Mouse (Mus musculus) heart, embryonic 13.5 days (tissue): ENCODE data around the gene Garem2. TPM values are rescaled to one million over a fixed set of nuclear protein-coding genes. Genes with fewer than 3 reads are reported as not detected.

Source experiments
- ATAC-seq: fragments of 200-750 bp; cut with Nextera tagmentation; 2 replicates; pipeline ENCODE4 v1.8.0; 2017; ENCODE audit warnings: moderate TSS enrichment; ENCODE audit not compliant: insufficient number of reproducible peaks, low FRiP score, low TSS enrichment; ENCODE audit errors: extremely low read depth
- H3K27ac ChIP-seq: fragments of 300-500 bp; sonication (generic); replicated peaks from 2 replicates; pipeline ENCODE4 v1.5.1; 2015; ENCODE audit warnings: moderate library complexity, mild to moderate bottlenecking, inconsistent platforms
- H3K27me3 ChIP-seq: fragments of 300-500 bp; sonication (generic); replicated peaks from 2 replicates; pipeline ENCODE4 v1.6.1; 2015; ENCODE audit warnings: mild to moderate bottlenecking, inconsistent platforms
- H3K36me3 ChIP-seq: fragments of 300-500 bp; sonication (generic); 2 replicates; pipeline ENCODE4 v1.6.1; 2015; ENCODE audit warnings: mild to moderate bottlenecking, inconsistent platforms
- H3K4me1 ChIP-seq: fragments of 300-500 bp; sonication (generic); 2 replicates; pipeline ENCODE4 v1.6.1; 2015; ENCODE audit warnings: inconsistent platforms
- H3K4me2 ChIP-seq: fragments of 300-500 bp; sonication (generic); 2 replicates; pipeline ENCODE4 v1.6.1; 2015; ENCODE audit warnings: inconsistent platforms, mild to moderate bottlenecking, moderate library complexity
- H3K4me3 ChIP-seq: fragments of 300-500 bp; sonication (generic); 2 replicates; pipeline ENCODE4 v1.5.1; 2015; ENCODE audit warnings: moderate library complexity, mild to moderate bottlenecking, inconsistent platforms
- H3K9ac ChIP-seq: fragments of 300-500 bp; sonication (generic); 2 replicates; pipeline ENCODE4 v1.6.1; 2015; ENCODE audit warnings: inconsistent platforms, mild to moderate bottlenecking, moderate library complexity
- H3K9me3 ChIP-seq: fragments of 300-500 bp; sonication (generic); 2 replicates; pipeline ENCODE4 v1.6.1; 2016; ENCODE audit warnings: inconsistent platforms
- WGBS: fragments of 180-500 bp; shearing (Covaris S2); methylation state at CpG from one replicate; pipeline ENCODE4 v1.1.7; 2015; ENCODE audit warnings: mixed read lengths; 5-methylcytosine and 5-hydroxymethylcytosine counted together
- polyA plus RNA-seq: library from polyadenylated mRNA; unstranded; fragments of >200 nt; fragmentation: Nextera tagmentation; extraction: Ambion mirVana; gene quantifications from 2 replicates; pipeline ENCODE4 v1.2.1, GENCODE M21; 2015

Garem2 gene
- polyA plus RNA-seq, 1 experiment from 2014 or later, result 0.17 TPM

- no peak overlapping the region for H3K9ac ChIP-seq
- H3K36me3 ChIP-seq, result peaks cover 95% of the 10 kb centered on the region
- no peak for ATAC-seq
Measured at GRCm38 (mm10) chr5:30128680-30129079, 23.7 kb downstream of the Garem2 start.

GRCm38 (mm10) chr5:30131246-30131645, 26.3 kb downstream of the Garem2 start:
- Histone ChIP-seq H3K36me3 (peaks cover 95% of the 10 kb centered on the region), H3K4me1 (no peaks in the 10 kb centered on the region), H3K27me3 (no peaks in the 10 kb centered on the region)

More at GRCm38 (mm10) chr5:30128680-30129079, 23.7 kb downstream of the Garem2 start:
- H3K9me3 ChIP-seq, result no peaks in the 10 kb centered on the region
- H3K4me3 ChIP-seq, result no peak overlapping the region
- 91% methylated on average over 6 of the region's 6 CpGs for WGBS
- H3K4me2 ChIP-seq, result no peak overlapping the region
- H3K4me1 ChIP-seq, result no peaks in the 10 kb centered on the region
- no peaks in the 10 kb centered on the region for H3K27me3 ChIP-seq
- no peak overlapping the region for H3K27ac ChIP-seq

GRCm38 (mm10) chr5:30132173-30132572, 27.2 kb downstream of the Garem2 start:
- Histone ChIP-seq H3K4me2 (no peak overlapping the region), H3K9ac (no peak overlapping the region), H3K9me3 (no peaks in the 10 kb centered on the region), H3K27me3 (no peaks in the 10 kb centered on the region), H3K27ac (no peak overlapping the region), H3K4me3 (no peak overlapping the region), H3K4me1 (no peaks in the 10 kb centered on the region), H3K36me3 (peaks cover 92% of the 10 kb centered on the region)
- ATAC-seq, result no peak
- WGBS, result 88% methylated on average over 2 of the region's 2 CpGs

More at GRCm38 (mm10) chr5:30131246-30131645, 26.3 kb downstream of the Garem2 start:
- Histone ChIP-seq H3K27ac (no peak overlapping the region), H3K4me3 (no peak overlapping the region), H3K4me2 (no peak overlapping the region), H3K9ac (no peak overlapping the region), H3K9me3 (no peaks in the 10 kb centered on the region)
- WGBS, result 88% methylated on average over 4 of the region's 4 CpGs
- ATAC-seq, result no peak

- Histone ChIP-seq H3K27ac (no peak overlapping the region), H3K4me3 (no peak overlapping the region), H3K36me3 (peaks cover 92% of the 10 kb centered on the region), H3K9ac (no peak overlapping the region), H3K9me3 (no peaks in the 10 kb centered on the region), H3K27me3 (no peaks in the 10 kb centered on the region), H3K4me2 (no peak overlapping the region), H3K4me1 (no peaks in the 10 kb centered on the region)
- ATAC-seq, result no peak
- 90% methylated on average over 11 of the region's 11 CpGs for WGBS
Measured at GRCm38 (mm10) chr5:30135711-30136231, 30.8 kb downstream of the Garem2 start.

GRCm38 (mm10) chr5:30137271-30137670, 32.3 kb downstream of the Garem2 start:
- WGBS, result 90% methylated on average over 9 of the region's 9 CpGs
- no peaks in the 10 kb centered on the region for H3K4me1 ChIP-seq
- H3K9ac ChIP-seq, result no peak overlapping the region
- no peak for ATAC-seq
- no peaks in the 10 kb centered on the region for H3K9me3 ChIP-seq
- H3K27me3 ChIP-seq, result no peaks in the 10 kb centered on the region
- H3K4me3 ChIP-seq, result no peak overlapping the region
- peaks cover 94% of the 10 kb centered on the region for H3K36me3 ChIP-seq
- H3K27ac ChIP-seq, result no peak overlapping the region
- H3K4me2 ChIP-seq, result no peak overlapping the region

GRCm38 (mm10) chr5:30138193-30138592, 33.2 kb downstream of the Garem2 start:
- H3K36me3 ChIP-seq, result peaks cover 94% of the 10 kb centered on the region
- no peak for ATAC-seq
- WGBS, result 87% methylated on average over 4 of the region's 4 CpGs
- no peak overlapping the region for H3K4me3 ChIP-seq
- no peaks in the 10 kb centered on the region for H3K4me1 ChIP-seq
- no peak overlapping the region for H3K9ac ChIP-seq
- no peaks in the 10 kb centered on the region for H3K27me3 ChIP-seq
- H3K9me3 ChIP-seq, result no peaks in the 10 kb centered on the region
- H3K4me2 ChIP-seq, result no peak overlapping the region
- H3K27ac ChIP-seq, result no peak overlapping the region

GRCm38 (mm10) chr5:30146526-30146925, 41.6 kb downstream of the Garem2 start:
- Histone ChIP-seq H3K4me3 (no peak overlapping the region), H3K27me3 (no peaks in the 10 kb centered on the region), H3K9me3 (no peaks in the 10 kb centered on the region), H3K27ac (no peak overlapping the region), H3K4me1 (peaks cover 15% of the 10 kb centered on the region), H3K9ac (no peak overlapping the region), H3K4me2 (no peak overlapping the region), H3K36me3 (peaks cover 73% of the 10 kb centered on the region)
- WGBS, result 89% methylated on average over 6 of the region's 6 CpGs
- no peak for ATAC-seq

- Histone ChIP-seq H3K4me3 (no peak overlapping the region), H3K27ac (no peak overlapping the region), H3K4me2 (no peak overlapping the region), H3K9me3 (no peaks in the 10 kb centered on the region), H3K36me3 (peaks cover 55% of the 10 kb centered on the region), H3K9ac (no peak overlapping the region), H3K4me1 (peaks cover 26% of the 10 kb centered on the region), H3K27me3 (no peaks in the 10 kb centered on the region)
- WGBS, result 80% methylated on average over 5 of the region's 5 CpGs
- no peak for ATAC-seq
Measured at GRCm38 (mm10) chr5:30148133-30148920, 43.4 kb downstream of the Garem2 start.

GRCm38 (mm10) chr5:30152007-30152406, 47.0 kb downstream of the Garem2 start:
- Histone ChIP-seq H3K27me3 (no peaks in the 10 kb centered on the region), H3K36me3 (peaks cover 22% of the 10 kb centered on the region), H3K27ac (no peak overlapping the region; the same call in 1 of the 2 replicates), H3K9ac (no peak overlapping the region), H3K4me3 (no peak overlapping the region), H3K4me1 (peaks cover 43% of the 10 kb centered on the region), H3K9me3 (no peaks in the 10 kb centered on the region), H3K4me2 (peak overlapping the region; percentile 30; the same call in 1 of the 2 replicates)
- WGBS, result 76% methylated on average over 4 of the region's 4 CpGs
- ATAC-seq, result no peak

GRCm38 (mm10) chr5:30152413-30152812, 47.5 kb downstream of the Garem2 start:
- Histone ChIP-seq H3K9me3 (no peaks in the 10 kb centered on the region), H3K27ac (no peak overlapping the region), H3K4me1 (peaks cover 43% of the 10 kb centered on the region), H3K27me3 (no peaks in the 10 kb centered on the region), H3K9ac (no peak overlapping the region), H3K4me2 (peak overlapping the region; percentile 30; the same call in 1 of the 2 replicates), H3K36me3 (peaks cover 18% of the 10 kb centered on the region), H3K4me3 (no peak overlapping the region)
- ATAC-seq, result no peak
- 75% methylated on average over 1 of the region's 1 CpGs for WGBS

- WGBS, result 88% methylated on average over 2 of the region's 2 CpGs
- no peak for ATAC-seq
- H3K4me2 ChIP-seq, result peak overlapping the region; percentile 85
Measured at GRCm38 (mm10) chr5:30153222-30153621, 48.3 kb downstream of the Garem2 start.

More at GRCm38 (mm10) chr5:30153222-30153621, 48.3 kb downstream of the Garem2 start:
- Histone ChIP-seq H3K27me3 (no peaks in the 10 kb centered on the region), H3K9ac (no peak overlapping the region), H3K4me1 (peaks cover 49% of the 10 kb centered on the region), H3K36me3 (peaks cover 17% of the 10 kb centered on the region; the same call in 1 of the 2 replicates), H3K9me3 (no peaks in the 10 kb centered on the region), H3K4me3 (peak overlapping the region; percentile 97; the same call in 1 of the 2 replicates), H3K27ac (no peak overlapping the region)
